Mouse (Mus musculus) Patski (cell line): Measurements from ENCODE around the gene Olfr961. TPM values are rescaled to one million over a fixed set of nuclear protein-coding genes. Genes with fewer than 3 reads are reported as not detected.

Experiments
- ATAC-seq: fragments of 100-300 bp; one replicate; pipeline ENCODE4 v1.8.0; 2021
- CTCF ChIA-PET: fragments of 350-600 bp; sonication (Branson Sonifier 250); formaldehyde crosslinking; loops from one replicate; lab custom pipeline; 2022; ENCODE audit warnings: inconsistent platforms; lab: Charles Lee
- POLR2A ChIA-PET: fragments of 350-600 bp; sonication (Branson Sonifier 250); formaldehyde crosslinking; loops from one replicate; lab custom pipeline; 2022; ENCODE audit warnings: antibody characterized with exemption, inconsistent platforms; lab: Charles Lee
- DNase-seq: peaks from one replicate; pipeline ENCODE4 v3.0.0-alpha.2; 2011; ENCODE audit warnings: low read depth, low spot score
- H3K27me3 ChIP-seq: fragments of 371-371 bp; one replicate; pipeline ENCODE4 v1.5.1; 2021
- CTCF ChIP-seq: fragments of 100-300 bp; IDR thresholded peaks from one replicate; pipeline ENCODE4 v1.5.1; 2021
- in situ Hi-C: fragments of 300-500 bp; cut with MboI; formaldehyde crosslinking; loops from 3 replicates; pipeline ENCODE4 v1.11.1; 2018; ENCODE audit warnings: low pct_unique_long_range_greater_than_20kb, mixed read lengths
- polyA plus RNA-seq: library from polyadenylated mRNA; unstranded; gene quantifications from one replicate; pipeline ENCODE4 v1.2.3, GENCODE M21; 2021

The Olfr961 gene
- polyA plus RNA-seq, 1 experiment from 2014 or later: not detected

DNA sequence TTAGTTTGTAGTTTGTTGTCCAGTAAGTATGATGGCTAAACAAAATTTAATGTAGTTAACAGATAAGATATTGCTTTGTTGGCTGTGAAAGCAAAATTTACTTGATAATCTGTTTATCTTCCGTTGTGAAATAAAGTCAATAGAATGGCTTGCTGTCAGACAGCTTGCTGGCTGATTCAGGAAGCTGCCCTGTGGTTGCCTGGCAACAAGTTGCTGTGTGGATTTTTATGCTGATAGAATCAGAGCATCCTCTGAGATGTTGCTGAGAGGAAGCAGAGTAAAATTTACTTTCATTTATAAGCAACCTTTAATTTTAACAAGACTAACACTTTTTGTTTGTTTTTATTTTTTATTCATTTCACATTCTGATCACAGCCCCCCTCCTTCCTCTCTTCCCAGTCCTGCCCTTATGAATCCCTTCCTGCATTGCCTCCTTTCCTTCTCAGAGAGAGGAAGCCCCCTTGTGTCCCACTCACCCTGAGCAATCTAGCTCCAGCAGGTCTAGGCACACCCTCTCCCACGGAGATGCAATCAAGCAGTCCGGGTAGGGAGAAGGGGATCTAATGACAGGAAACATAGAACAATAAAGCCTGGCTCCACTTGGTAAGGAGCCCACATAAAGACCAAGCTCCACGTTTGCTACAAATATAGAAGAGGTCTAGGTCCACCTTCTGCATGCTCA lies 10.8 kb upstream of the Olfr961 start:
- no peaks in the 10 kb centered on the region for H3K27me3 ChIP-seq
- ChIA-PET CTCF (interaction anchor here (1.0 kb wide), 1 partner anchor 10 kb away, joined by 3 read pairs; no protein-coding TSS in a partner anchor), POLR2A (no interaction called here)
- no peak for TF ChIP-seq CTCF
- ATAC-seq (no peak), DNase-seq (no peak)
- in situ Hi-C loops: no loop called here

- POLR2A ChIA-PET: no interaction called here
- DNase-seq: no peak
- in situ Hi-C loops: no loop called here
- no peaks in the 10 kb centered on the region for H3K27me3 ChIP-seq
- CTCF ChIA-PET: no interaction called here
- ATAC-seq: no peak
- no peak for TF ChIP-seq CTCF
Observed at GRCm38 (mm10) chr9:39647382-39647781, 2.5 kb downstream of the Olfr961 start.

GRCm38 (mm10) chr9:39654756-39655396 lies 10.0 kb downstream of the Olfr961 start:
- no peak for TF ChIP-seq CTCF
- DNase-seq (no peak), ATAC-seq (no peak)
- ChIA-PET POLR2A (no interaction called here), CTCF (interaction anchor here (1.4 kb wide), 1 partner anchor 11 kb away, joined by 3 read pairs; no protein-coding TSS in a partner anchor)
- in situ Hi-C loops: no loop called here
- H3K27me3 ChIP-seq: no peaks in the 10 kb centered on the region

DNA sequence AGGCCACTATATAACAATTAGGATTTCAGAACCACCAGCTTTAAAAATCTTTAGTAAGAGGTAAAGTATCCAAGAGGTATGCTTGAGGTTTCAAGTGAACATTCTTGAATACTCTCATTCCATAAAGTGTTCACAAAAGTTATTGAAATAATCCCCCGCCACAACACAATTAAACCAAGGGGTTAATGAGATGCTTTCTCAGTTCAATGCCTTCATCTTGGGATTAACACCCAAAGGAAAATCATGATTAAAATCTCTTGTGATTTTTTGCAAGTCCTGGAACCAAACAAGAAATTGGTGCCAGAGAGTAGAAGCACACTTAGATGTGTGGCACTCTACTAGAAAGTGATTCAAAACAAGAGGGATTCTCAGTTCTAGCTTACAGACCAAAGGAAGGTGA lies 22.0 kb downstream of the Olfr961 start, which contains the start of gene Olfr963:
Gene Olfr963 (plus strand): TSS at position 301 of the 400 bp plus-strand sequence.
- ATAC-seq: no peak
- ChIA-PET CTCF (no interaction called here), POLR2A (no interaction called here)
- in situ Hi-C loops: no loop called here
- H3K27me3 ChIP-seq: no peaks in the 10 kb centered on the region
- DNase-seq: no peak
- no peak for TF ChIP-seq CTCF

- TF ChIP-seq CTCF: no peak
- no peak for ATAC-seq
- POLR2A ChIA-PET: no interaction called here
- no peaks in the 10 kb centered on the region for H3K27me3 ChIP-seq
- in situ Hi-C loops: no loop called here
- CTCF ChIA-PET: no interaction called here
- no peak for DNase-seq
Observed at GRCm38 (mm10) chr9:39669723-39670122, 24.8 kb downstream of the Olfr961 start.

- ATAC-seq (no peak), DNase-seq (no peak)
- no peak for TF ChIP-seq CTCF
- ChIA-PET CTCF (interaction anchor here (1.0 kb wide), 1 partner anchor 82 kb away, joined by 3 read pairs; no protein-coding TSS in a partner anchor), POLR2A (no interaction called here)
- in situ Hi-C loops: no loop called here
- H3K27me3 ChIP-seq: peaks cover 3% of the 10 kb centered on the region
Observed at GRCm38 (mm10) chr9:39674820-39675219, 29.9 kb downstream of the Olfr961 start.

DNA sequence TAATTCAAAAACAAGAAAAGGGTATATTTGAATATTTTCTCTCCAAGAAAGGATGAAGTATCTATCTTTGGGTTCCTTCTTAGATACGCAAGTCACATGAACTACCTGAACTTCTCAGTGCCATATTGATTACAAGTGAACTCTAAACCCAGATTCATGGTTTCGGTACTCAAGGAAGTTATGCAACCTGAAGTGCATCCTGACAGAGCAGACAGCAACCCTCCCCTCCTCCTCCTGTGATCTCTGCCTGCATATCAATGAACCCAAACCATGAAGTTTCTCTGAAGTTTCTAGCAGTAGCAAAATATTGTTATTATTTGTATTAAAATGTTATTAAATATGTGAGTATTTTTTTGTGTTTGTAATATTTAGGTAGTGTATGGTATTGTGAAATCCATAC lies 33.7 kb downstream of the Olfr961 start:
- CTCF ChIA-PET: no interaction called here
- in situ Hi-C loops: no loop called here
- no peak for ATAC-seq
- no peak for DNase-seq
- POLR2A ChIA-PET: no interaction called here
- no peak for TF ChIP-seq CTCF
- H3K27me3 ChIP-seq: peaks cover 11% of the 10 kb centered on the region

GRCm38 (mm10) chr9:39679280-39679679 lies 34.4 kb downstream of the Olfr961 start:
- TF ChIP-seq CTCF: no peak
- in situ Hi-C loops: no loop called here
- POLR2A ChIA-PET: no interaction called here
- no peak for DNase-seq
- peaks cover 11% of the 10 kb centered on the region for H3K27me3 ChIP-seq
- CTCF ChIA-PET: no interaction called here
- no peak for ATAC-seq

Other genes starting within 250 kb of the Olfr961 start
- gene Olfr952, start 217.9 kb upstream of the Olfr961 start, polyA plus RNA-seq: not detected
- gene Olfr954, start 188.4 kb upstream of the Olfr961 start, polyA plus RNA-seq: not detected
- gene Olfr955, start 173.1 kb upstream of the Olfr961 start, polyA plus RNA-seq: not detected
- gene Olfr44, start 151.1 kb upstream of the Olfr961 start, polyA plus RNA-seq: not detected
- not detected for gene Olfr957, start 129.3 kb upstream of the Olfr961 start, polyA plus RNA-seq
- gene Olfr958, start 91.0 kb upstream of the Olfr961 start, polyA plus RNA-seq: not detected
- not detected for gene Olfr959, start 69.5 kb upstream of the Olfr961 start, polyA plus RNA-seq
- gene AW551984, start 40.7 kb upstream of the Olfr961 start, polyA plus RNA-seq: not detected
- not detected for gene Olfr148, start 34.4 kb upstream of the Olfr961 start, polyA plus RNA-seq
- gene Olfr960, start 23.7 kb upstream of the Olfr961 start, polyA plus RNA-seq: not detected
- gene Olfr963, start 22.1 kb downstream of the Olfr961 start, polyA plus RNA-seq: not detected
- not detected for gene Olfr149, start 62.0 kb downstream of the Olfr961 start, polyA plus RNA-seq
- gene Olfr965, start 66.3 kb downstream of the Olfr961 start, polyA plus RNA-seq: not detected
- gene Olfr150, start 85.9 kb downstream of the Olfr961 start, polyA plus RNA-seq: not detected
- gene Olfr967, start 101.2 kb downstream of the Olfr961 start, polyA plus RNA-seq: not detected
- gene Olfr968, start 138.2 kb downstream of the Olfr961 start, polyA plus RNA-seq: not detected
- not detected for gene Olfr969, start 145.9 kb downstream of the Olfr961 start, polyA plus RNA-seq
- gene Olfr970, start 163.8 kb downstream of the Olfr961 start, polyA plus RNA-seq: not detected
- not detected for gene Olfr971, start 191.8 kb downstream of the Olfr961 start, polyA plus RNA-seq
- not detected for gene Olfr972, start 221.3 kb downstream of the Olfr961 start, polyA plus RNA-seq